8 mouse cellular contexts compared by ENCODE assay signal in genomic region chr4:117551144-117552000, GRCm38 (mm10). TPM values are rescaled to one million over a fixed set of nuclear protein-coding genes. Genes with fewer than 3 reads are reported as not detected.
DNase-seq lines count a peak whose midpoint lies in the region; ATAC-seq lines count a peak whose summit lies in the region.

No protein-coding gene starts in this region.

- WGBS in lung, embryonic 16.5 days = 37% methylated on average over 8 of the region's 8 CpGs
- WGBS in forebrain, embryonic 10.5 days = 73% methylated on average over 8 of the region's 8 CpGs

- H3K9me3 ChIP-seq in lung, embryonic 16.5 days (ENCODE audit: control insufficient read depth, low read length) = no peaks in the 10 kb centered on the region
- H3K9me3 ChIP-seq in forebrain, embryonic 10.5 days = no peaks in the 10 kb centered on the region

- no peaks in the 10 kb centered on the region for H3K27me3 ChIP-seq in lung, embryonic 16.5 days (ENCODE audit: control insufficient read depth, insufficient read depth, low read depth, low read length)
- H3K27me3 ChIP-seq in forebrain, embryonic 10.5 days (ENCODE audit: poor library complexity, severe bottlenecking) = no peaks in the 10 kb centered on the region

- no peak for ATAC-seq in lung, embryonic 16.5 days (ENCODE audit: low read depth)

- H3K36me3 ChIP-seq in lung, embryonic 16.5 days (ENCODE audit: control insufficient read depth, insufficient read depth, low read length) = no peaks in the 10 kb centered on the region
- H3K36me3 ChIP-seq in forebrain, embryonic 10.5 days (replicated peaks) = 0 out of 2 replicates have a peak, but pooled peaks cover 6% of the 10 kb centered on the region

- H3K4me2 ChIP-seq in lung, embryonic 16.5 days (ENCODE audit: low read depth, low read length) = peak overlapping the region; percentile 80

- peak overlapping the region; percentile 63; the same call in 1 of the 2 replicates for H3K27ac ChIP-seq in lung, embryonic 16.5 days (ENCODE audit: low read length)
- peak overlapping the region; percentile 96 for H3K27ac ChIP-seq in forebrain, embryonic 10.5 days

- peaks cover 14% of the 10 kb centered on the region for H3K4me1 ChIP-seq in lung, embryonic 16.5 days (replicated peaks; ENCODE audit: control insufficient read depth, insufficient read depth, low read length)
- peaks cover 28% of the 10 kb centered on the region for H3K4me1 ChIP-seq in forebrain, embryonic 10.5 days

- H3K4me3 ChIP-seq in lung, embryonic 16.5 days (ENCODE audit: low read length) = peak overlapping the region; percentile 74
- H3K4me3 ChIP-seq in forebrain, embryonic 10.5 days = peak overlapping the region; percentile 94

- DNase-seq in lung, postnatal 4 days = no peak
- DNase-seq in forebrain, embryonic 10.5 days (ENCODE audit: extremely low spot score, low spot score) = no peak
- peak; percentile 19 for DNase-seq in kidney, postnatal 10 days
- DNase-seq in naive thymus-derived CD4-positive, alpha-beta T cell, adult 2 months (ENCODE audit: low read depth) = peak; percentile 13
- DNase-seq in cerebellum, adult 11-12 months = no peak
- no peak for DNase-seq in MN1 (ENCODE audit: low spot score)
- no peak for DNase-seq in cerebellum, adult 9-10 months

- peak overlapping the region; percentile 92 for H3K9ac ChIP-seq in lung, embryonic 16.5 days (ENCODE audit: low read length)

RNA-seq across cellular contexts. Expression of gene Eri3, which starts 1.2 kb away (rescaled TPM):
- 120 and 127 TPM in 2 replicates for polyA plus RNA-seq in lung, embryonic 16.5 days (2015; fragmentation: Nextera tagmentation; extraction: Ambion mirVana)
- 116 and 120 TPM in 2 replicates for polyA plus RNA-seq in forebrain, embryonic 10.5 days (2016; fragmentation: Nextera tagmentation; extraction: Ambion mirVana)

RNA-seq across cellular contexts. Expression of gene Rnf220, which starts 54.5 kb away (rescaled TPM):
- polyA plus RNA-seq in lung, embryonic 16.5 days (2015; fragmentation: Nextera tagmentation; extraction: Ambion mirVana) = 60.6 and 61.5 TPM in 2 replicates
- polyA plus RNA-seq in forebrain, embryonic 10.5 days (2016; fragmentation: Nextera tagmentation; extraction: Ambion mirVana) = 94.3 and 98.2 TPM in 2 replicates

Comparison
In these comparisons a context has a peak if more than half of its experiments do, and no peak if none do; other contexts are left out.
1. DNase-seq: peak in kidney, postnatal 10 days (single experiment) and naive thymus-derived CD4-positive, alpha-beta T cell, adult 2 months (single experiment); none in lung, postnatal 4 days (0 of 2), forebrain, embryonic 10.5 days (single experiment), cerebellum, adult 11-12 months (single experiment), MN1 (single experiment) and cerebellum, adult 9-10 months (single experiment).